Mouse (Mus musculus) lung, adult 18-20 months (tissue): ENCODE measurements at regions not wholly inside any gene's neighbourhood (a gene's known extent, or its start where the extent isn't known, plus 50 kb on each side); places are given as distances from the start of the nearest gene placed in this dataset.
A peak's percentile ranks its signal among the peaks of the same experiment; 100 is the strongest.

Experiments
- DNase-seq, 2 experiments: peaks; one replicate each; pipeline ENCODE4 v3.0.0; 2022; ENCODE audit warnings: mixed read lengths in 2 of 2

DNA sequence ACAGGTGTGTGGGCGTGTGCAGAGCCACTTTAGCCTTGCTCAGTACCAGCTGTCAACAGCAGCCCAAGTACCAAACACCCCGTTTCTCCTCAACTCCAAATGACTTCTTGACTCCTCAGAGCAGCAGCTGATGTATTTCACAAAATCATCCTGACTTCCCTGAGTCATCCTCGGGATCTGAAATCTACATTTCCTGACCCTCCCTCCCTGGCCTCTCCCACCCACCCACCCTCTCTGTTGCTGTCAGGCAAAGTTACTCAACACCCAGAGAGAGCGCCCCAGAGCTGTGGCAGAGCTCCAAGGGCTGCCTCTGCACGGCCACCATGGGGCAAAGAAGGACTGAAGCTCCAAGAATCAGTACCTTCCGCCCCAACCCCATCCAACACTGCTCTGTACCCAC lies 83.5 kb upstream of the Cyp1b1 start:
- no peak for DNase-seq

DNA sequence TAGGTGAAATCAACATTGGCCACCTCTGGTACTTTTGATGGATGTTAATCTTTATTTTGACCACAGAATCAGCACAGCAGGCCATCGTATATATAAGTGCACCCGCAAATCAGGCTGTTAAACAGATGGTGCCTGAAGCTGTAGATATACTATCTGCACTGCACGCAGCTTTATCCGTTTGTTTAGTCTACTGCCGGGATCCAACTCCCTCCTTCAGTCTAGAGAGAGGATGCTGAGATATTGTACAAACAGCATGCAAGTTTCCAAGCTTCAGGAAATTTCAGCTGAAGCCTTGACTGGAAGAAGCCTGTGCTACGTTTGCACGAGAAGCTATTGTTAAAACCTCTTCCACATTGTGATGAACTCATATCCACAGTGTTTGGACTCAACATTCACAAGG lies 75.3 kb upstream of the Cyp1b1 start:
- DNase-seq = no peak

DNA sequence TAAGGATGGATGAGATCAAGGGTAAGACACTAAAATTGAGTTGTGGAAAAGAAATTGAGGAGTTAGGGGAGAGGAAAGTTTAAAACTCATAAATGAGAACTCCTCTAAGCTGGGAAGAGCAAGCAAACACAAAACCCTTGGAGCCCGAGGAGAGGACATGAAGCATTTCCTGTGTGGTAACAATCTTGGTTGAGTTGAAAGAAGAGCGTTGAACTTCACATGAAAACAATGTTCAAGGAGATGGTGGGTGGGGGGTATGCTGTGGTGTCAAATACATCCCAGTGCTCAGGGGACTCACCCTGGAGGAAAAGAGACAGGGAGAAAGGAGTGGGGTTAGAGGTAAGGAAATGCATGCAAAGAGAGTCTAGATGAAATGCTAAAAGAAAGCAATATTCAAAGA lies 72.3 kb upstream of the Cyp1b1 start:
- no peak for DNase-seq

DNA sequence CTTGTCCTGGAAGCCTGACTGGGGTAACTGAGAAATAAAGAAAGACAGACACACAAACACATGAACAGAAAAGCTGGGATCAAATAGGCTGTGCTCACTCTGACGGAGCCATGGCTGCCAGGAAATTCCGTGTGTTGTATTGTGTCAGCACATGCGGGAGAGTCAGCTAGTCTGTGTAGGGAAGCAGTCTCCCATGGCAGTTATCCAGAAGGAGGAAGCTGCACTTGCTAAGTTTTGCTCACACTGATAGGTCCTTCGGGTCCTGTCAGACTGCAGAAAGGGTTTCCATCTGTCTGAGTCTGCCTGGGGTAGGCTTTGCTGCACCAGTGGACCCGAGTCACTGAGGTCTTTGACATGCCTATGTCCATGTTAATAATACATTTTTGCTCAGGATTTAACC lies 71.8 kb upstream of the Cyp1b1 start:
- DNase-seq = peak; percentile 9 to 27

DNA sequence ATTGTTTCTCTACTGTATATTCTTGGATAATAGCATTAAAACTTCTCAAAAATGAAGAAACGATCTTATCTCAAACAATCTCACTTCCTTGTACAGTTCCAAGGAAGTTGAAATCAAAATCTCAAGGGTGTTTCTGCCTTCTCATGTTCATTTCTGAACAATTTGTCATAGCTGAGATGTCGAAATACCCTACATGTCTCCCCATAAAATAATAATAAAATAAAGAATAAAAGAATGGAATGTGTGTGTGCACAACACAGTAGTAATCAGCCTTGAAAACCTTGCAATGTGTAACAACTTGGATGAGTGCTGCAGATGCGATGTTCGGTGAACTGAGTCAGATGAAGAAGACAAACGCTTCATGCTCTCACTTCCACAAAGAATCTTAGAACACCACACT lies 71.4 kb upstream of the Cyp1b1 start:
- DNase-seq = no peak

DNA sequence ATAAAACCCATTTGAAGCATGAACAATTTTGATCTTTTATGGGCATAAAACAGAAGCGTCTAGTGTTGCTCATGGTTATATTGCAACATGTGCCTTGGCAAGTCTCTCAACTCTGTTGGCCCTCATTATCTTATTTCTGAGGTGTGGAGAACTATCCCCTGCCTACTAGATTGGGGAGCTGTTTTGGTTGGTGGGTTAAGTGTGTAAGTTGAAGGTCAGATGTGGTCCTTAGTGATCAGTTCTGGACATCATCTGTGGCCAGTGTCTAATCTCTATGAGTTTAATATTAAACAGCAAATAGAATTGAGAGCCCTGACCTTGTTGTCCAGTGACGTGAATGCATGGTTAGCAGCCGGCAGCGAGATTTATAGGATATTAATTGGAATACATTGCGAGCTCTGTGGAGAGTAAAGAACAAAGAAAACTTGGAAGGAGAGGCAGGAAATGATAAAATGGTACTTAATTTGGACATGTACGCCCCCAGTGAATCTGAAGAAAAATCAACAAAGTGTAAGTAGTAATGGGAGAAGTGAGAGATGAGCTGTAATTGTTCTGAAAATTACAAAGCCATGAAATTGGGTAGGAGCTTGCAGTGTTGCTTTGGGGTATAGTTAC lies 69.5 kb upstream of the Cyp1b1 start:
- no peak for DNase-seq

DNA sequence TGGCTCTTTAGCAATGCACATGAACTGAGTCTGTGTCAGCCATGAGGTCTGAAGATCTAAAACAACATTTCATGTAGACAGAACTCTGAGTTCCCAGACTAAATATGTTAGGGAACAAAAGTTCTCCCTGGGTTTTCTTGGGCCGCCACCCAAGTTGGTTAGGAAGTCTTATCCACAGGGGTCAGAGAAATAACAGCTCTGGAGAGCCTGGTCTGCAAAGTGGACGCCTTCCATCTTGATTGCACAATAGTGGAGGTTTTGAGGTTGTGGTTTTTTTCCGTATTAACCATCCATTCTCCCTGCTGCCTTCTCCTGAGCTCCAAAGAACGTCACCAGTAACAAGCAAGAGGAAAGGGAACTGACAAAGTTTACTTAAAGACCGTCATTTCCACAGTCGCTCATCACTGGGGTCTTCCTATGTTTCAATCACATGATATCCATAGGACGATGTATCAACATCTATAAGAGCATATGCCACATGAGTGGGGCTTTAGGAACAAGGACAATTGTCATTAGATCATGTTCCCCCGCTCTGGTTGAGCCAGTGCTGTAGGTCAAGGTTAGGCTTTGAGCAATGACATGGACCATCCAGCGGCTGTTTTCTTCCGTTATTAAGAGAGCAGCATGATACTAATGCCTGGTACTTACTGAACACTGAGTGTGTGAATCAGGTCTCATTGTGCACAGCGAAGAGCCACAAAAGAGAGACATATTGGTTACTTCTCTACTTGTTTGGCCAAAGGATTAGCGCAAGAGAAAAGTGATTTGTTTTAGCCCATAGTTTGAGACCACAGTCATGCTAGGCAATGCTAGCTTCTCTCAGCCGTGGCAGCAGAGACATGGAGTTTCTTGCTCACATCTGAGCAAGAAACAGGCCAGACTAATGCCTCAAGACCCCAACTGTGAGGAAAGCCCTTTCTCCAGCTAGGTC lies 67.1 kb upstream of the Cyp1b1 start:
- peak; percentile 76 to 82 for DNase-seq

DNA sequence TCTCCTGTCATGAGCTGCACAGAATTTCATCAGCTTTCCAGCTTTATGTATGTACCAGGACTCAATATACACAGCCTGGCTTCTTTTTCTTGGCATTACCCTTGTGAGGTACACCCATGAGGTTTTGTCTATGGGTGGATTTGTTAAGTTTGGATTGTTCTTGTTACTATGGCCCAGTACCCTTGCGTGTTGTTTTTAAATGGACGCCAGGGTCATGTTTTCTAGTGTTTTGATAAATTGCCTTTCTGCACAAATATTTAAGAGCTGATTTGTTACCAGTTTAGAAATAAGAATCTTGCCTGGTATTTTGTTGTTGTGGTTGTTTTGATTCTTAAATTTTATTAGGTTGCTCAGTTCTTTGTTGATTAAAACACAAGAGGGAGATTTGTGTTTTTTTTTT lies 66.4 kb upstream of the Cyp1b1 start:
- no peak for DNase-seq

DNA sequence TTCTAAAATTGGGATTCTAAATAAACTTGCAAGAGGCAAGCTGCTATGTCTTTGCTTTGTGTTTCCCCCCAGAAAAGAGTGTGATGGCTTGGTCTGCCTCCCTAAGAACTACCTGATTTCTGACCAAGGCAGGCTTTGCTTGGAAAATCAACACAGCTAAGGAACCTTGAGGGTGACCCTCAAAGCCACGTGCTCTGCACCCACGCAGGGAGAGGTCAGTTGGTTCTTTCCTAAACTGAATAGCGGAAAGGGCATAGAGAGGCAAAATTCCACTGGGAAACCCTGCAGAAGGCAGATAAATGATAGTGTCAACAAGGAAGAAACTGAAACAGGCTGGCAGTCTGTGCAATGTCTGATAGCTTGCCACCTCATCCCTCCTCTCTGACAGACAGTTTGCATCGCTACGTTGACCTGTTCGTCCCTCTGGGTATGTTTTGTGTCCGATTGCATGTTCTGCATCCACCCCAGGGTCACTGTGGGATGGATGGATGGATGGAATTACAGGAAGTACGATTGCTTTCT lies 63.1 kb upstream of the Cyp1b1 start:
- no peak for DNase-seq

DNA sequence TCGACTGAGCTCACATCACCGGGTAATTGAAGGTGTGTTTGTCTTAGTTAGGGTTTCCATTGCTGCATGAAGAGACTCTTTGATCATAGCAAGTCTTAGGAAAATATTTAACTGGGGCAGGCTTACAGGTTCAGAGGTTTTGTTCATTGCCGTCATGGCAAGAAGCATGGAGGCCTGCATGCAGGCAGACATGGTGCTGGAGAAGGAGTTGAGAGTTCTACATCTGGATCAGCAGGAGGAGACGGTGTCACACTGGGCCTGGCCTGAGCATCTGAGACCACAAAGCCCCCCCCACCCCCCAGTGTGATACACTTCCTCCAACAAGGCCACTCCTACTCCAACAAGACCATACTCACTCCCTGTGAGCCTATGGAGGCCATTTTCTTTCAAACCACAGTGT lies 61.3 kb upstream of the Cyp1b1 start:
- DNase-seq = no peak

DNA sequence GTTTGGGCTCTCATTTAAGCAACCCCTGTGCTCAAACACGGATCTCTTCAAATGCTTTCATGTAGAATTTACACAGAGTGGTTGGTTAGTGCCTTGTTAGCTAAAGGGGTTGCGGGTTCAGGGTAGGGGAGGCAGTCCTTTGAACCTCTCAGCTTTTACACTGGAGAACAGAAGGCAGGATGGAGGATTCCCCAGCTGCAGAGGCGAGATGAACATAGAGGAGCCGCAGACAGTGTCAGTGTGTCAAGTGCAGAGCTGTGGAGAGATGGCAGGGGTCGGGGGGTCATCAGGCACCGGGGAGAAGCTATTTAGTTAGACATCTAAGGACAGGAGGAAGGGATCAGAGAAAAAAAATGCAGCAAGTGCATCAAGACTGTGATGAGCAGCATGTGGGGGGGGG lies 60.4 kb upstream of the Cyp1b1 start:
- no peak for DNase-seq

DNA sequence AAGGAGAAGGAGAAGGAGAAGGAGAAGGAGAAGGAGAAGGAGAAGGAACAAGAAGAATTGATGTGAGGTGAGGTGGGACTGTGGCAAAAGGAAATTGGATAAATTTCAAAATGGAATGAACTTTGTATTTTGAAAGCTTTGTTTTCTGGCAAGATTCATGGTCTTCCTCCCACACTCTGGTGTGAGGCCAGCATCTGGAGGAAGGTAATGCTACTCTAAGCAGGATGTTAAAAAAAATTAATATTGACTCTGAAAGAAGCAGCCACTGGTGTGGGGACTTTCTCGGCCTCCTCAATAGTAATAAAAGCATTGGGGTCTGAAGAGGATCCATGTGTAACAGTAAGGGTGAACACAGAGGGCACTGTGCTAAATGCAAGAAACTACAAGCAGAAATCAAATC lies 59.4 kb upstream of the Cyp1b1 start:
- no peak for DNase-seq

DNA sequence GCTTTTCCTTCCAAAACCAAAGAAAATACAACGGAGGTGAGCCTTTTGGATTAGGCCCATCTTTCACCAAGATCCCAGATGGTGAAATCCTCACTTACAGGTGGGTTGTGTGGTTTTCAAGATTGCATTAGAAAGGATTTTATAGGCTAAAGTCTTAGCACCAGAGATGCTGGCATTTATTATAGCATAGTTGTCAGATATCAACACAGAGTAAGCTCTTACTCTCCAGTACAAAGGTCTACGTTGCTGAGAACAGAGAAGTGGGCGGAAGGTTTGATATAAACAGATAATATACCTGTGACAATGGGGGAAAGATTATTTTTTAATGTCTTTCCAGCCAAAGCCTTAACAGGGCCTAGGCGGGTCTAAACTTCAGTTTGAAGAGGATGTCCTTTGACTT lies 57.4 kb upstream of the Cyp1b1 start:
- no peak for DNase-seq

DNA sequence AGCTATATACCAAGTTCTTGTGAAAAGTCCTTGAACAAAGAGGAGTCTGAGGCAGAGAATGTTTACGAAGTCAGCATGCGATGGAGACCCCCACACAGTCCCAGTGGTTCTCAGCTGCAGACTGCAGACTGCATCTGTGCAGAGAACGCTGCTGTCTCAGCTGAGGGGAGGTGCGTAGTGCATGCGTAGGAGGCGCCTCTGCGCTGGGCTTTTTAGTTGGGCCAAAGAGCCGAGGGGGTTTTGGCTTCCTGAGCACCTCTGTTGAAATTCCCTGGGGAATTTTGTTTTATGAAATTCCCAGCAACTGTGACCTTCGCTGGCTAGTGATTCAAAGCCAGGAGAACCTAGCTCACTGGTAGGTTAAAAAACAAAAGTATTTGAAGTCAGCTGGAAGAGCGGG lies 56.9 kb upstream of the Cyp1b1 start:
- no peak for DNase-seq

DNA sequence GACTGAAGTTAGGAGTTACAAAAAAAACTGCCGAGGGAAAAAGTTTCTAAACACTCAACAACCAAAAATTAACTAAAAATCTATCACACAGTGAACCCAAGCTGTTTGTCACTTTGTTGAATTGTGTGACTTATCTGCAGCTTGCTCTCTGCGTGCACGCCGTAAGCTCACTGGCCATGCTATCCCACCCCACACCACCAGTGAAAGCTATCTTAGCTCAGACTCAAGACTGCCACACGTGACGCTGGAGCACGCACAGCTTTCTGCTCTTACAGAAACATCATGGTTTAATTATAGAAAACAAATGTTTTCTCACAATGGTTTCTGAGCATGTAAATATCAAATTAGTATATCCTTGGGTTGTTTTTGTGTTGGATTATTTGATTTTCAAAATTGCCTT lies 56.0 kb upstream of the Cyp1b1 start:
- DNase-seq = no peak

DNA sequence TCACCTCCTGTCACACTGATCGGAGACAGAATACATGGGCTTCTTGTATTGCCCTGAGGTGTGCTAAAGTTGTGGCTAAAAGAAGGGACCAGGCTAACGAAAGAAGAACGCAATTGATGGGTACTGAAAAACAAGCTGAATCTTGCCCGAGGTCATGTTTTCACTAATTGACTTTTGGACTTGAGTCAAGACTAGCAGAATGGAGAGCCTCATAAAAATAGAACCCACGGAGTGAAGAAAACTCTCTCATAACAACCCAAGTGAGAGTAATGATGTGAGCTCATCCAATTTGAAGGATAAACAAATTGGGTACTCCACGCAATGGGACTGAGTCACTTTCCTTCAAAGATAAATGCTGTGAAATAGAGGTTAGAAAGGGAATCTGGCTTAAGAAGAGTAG lies 55.0 kb upstream of the Cyp1b1 start:
- DNase-seq = no peak

DNA sequence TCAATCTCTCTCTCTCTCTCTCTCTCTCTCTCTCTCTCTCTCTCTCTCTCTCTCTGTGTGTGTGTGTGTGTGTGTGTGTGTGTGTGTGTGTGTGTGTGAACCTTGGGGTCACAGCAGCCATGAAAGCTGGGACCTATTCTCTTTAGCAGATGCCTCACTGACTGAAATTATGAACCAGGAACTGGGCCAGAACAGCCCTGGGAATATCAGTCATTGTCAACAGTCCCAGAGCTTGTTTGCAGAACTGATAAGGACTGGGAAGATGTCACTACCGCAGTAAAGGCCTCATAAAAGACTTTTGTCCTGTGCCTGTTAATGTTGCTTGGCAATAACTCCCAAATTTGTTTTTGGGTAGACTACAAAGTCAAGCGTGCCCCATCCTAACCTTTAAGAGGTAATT lies 53.2 kb upstream of the Cyp1b1 start:
- DNase-seq = no peak

DNA sequence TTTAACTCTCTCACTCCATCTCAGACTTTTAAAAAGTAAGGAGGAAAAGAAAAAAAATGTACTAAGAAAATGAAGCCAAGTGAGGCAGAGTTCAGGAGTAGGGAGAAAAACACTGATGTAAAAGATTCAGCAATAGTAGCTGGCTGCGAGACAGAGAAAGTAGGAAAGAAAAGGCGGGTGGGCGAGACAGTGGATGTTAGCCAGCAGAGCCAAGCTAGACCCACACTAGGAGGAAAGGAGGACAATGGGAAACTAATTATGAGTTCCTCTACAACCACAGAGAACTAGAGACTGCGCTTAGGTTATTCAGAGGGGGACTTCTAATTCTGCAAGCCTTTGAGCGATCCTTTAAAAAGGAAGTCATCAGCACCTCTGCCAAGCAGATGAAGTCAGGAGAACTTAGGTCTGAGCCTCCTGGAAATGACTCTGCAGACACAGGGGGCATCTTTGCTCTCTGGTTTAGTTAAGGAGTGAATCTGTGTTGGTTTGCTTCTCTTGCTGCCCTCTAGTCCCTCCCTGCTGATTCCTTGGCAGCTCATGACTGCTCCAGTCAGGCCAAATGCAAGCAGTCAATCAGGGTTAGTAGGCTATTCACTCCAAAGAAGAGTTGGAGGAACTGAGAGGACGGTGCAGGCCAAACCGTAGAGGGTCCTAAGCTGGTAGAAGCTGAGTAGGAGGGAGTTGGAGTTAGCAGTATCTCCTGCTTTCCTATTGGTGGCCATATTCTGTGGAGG lies 50.4 kb upstream of the Cyp1b1 start:
- DNase-seq = no peak
